10 mouse cellular contexts compared by ENCODE assay signal in the genomic region with DNA sequence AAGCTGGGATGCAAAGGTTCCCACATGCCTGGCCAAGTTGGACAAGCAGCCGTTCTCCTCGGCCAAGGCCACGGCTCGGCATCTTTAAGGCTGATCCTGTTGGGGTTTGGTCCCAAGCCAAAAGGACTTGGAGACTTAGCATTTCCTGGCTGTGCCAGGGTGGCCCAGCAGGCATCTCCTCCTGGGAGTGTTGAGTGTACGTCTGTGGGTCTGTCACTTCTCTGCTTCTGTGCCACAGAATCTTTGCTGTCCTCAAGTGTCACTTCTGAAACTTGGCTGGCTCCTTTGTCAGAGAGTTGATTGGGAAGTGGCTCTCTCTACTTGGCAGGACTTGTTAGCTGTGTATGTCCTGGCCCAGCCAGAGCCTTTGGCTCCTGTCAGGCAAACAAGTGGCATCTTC. TPM values are rescaled to one million over a fixed set of nuclear protein-coding genes. Genes with fewer than 3 reads are reported as not detected.
A peak's percentile ranks its signal among the peaks of the same experiment; 100 is the strongest.
DNase-seq lines count a peak whose midpoint lies in the region; ATAC-seq lines count a peak whose summit lies in the region.
"Had no signal": no experiment of that assay in that cellular context is flagged by ENCODE, and none has a peak within 500 bp of the region (broad histone marks: within the 10 kb centered on the region; RNA-seq: fewer than 3 reads in every experiment).

No protein-coding gene starts in this region.

- 71% methylated on average over 5 of the region's 5 CpGs for WGBS in midbrain, embryonic 16.5 days
- whole genome bisulfite sequencing in midbrain, embryonic 15.5 days = 75% methylated on average over 5 of the region's 5 CpGs

- no peaks in the 10 kb centered on the region for H3K9me3 ChIP-seq in midbrain, embryonic 16.5 days (replicated peaks; ENCODE audit: control insufficient read depth, low read length, poor library complexity, severe bottlenecking)
- no peaks in the 10 kb centered on the region for H3K9me3 ChIP-seq in midbrain, embryonic 15.5 days
- H3K9me3 ChIP-seq: hindbrain, embryonic 13.5 days had no signal

- DNase-seq in heart, postnatal 10 days = peak; percentile 66 to 69
- DNase-seq in heart, adult 8-10 months (ENCODE audit: low spot score) = no peak
- DNase-seq in cerebellum, adult 9-10 months = peak; percentile 89
- DNase-seq in ovary, postnatal 14 days (ENCODE audit: low spot score) = peak; percentile 47
- DNase-seq in left cerebral cortex, postnatal 36 days (ENCODE audit: low spot score in 2 of 2) = no peak
- DNase-seq in thymus, adult 18-20 months = no peak

- no peaks in the 10 kb centered on the region for H3K36me3 ChIP-seq in midbrain, embryonic 16.5 days (ENCODE audit: control insufficient read depth, insufficient read depth, low read length)
- H3K36me3 ChIP-seq in midbrain, embryonic 15.5 days (replicated peaks) = no peaks in the 10 kb centered on the region
- H3K36me3 ChIP-seq: hindbrain, embryonic 13.5 days had no signal

- no peak overlapping the region for H3K4me2 ChIP-seq in midbrain, embryonic 16.5 days (ENCODE audit: low read length)
- H3K4me2 ChIP-seq in midbrain, embryonic 15.5 days = no peak overlapping the region
- H3K4me2 ChIP-seq: hindbrain, embryonic 13.5 days had no signal

- no peak overlapping the region for H3K4me3 ChIP-seq in midbrain, embryonic 16.5 days (ENCODE audit: low read depth, low read length)
- no peak overlapping the region for H3K4me3 ChIP-seq in midbrain, embryonic 15.5 days
- H3K4me3 ChIP-seq: hindbrain, embryonic 13.5 days had no signal

- H3K27me3 ChIP-seq in midbrain, embryonic 16.5 days (ENCODE audit: control insufficient read depth, insufficient read depth, low read depth, low read length) = no peaks in the 10 kb centered on the region
- H3K27me3 ChIP-seq in midbrain, embryonic 15.5 days (replicated peaks) = no peaks in the 10 kb centered on the region
- H3K27me3 ChIP-seq: hindbrain, embryonic 13.5 days had no signal

- peaks cover 2% of the 10 kb centered on the region; the same call in 1 of the 2 replicates for H3K4me1 ChIP-seq in midbrain, embryonic 16.5 days (ENCODE audit: control insufficient read depth, insufficient read depth, low read length)
- peaks cover 11% of the 10 kb centered on the region for H3K4me1 ChIP-seq in midbrain, embryonic 15.5 days

- intact Hi-C loops in heart, postnatal 10 days (cut with DNase I) = no loop called here
- intact Hi-C loops in left cerebral cortex, postnatal 36 days (cut with DNase I) = no loop called here

- peak overlapping the region; percentile 10; the same call in 1 of the 2 replicates for H3K27ac ChIP-seq in midbrain, embryonic 16.5 days (ENCODE audit: low read length)
- H3K27ac ChIP-seq in midbrain, embryonic 15.5 days = no peak overlapping the region
- H3K27ac ChIP-seq: hindbrain, embryonic 13.5 days had no signal

- ATAC-seq in midbrain, embryonic 16.5 days = no peak
- ATAC-seq in midbrain, embryonic 15.5 days (replicated peaks) = no peak

- no peak overlapping the region for H3K9ac ChIP-seq in midbrain, embryonic 16.5 days (ENCODE audit: low read depth, low read length)
- H3K9ac ChIP-seq in midbrain, embryonic 15.5 days = no peak overlapping the region
- H3K9ac ChIP-seq: hindbrain, embryonic 13.5 days had no signal

RNA-seq across cellular contexts. Expression of a gene that starts 13.4 kb away (rescaled TPM):
- 10 to 100 TPM; 13.9 to 16.7 TPM for total RNA-seq in heart, postnatal 10 days (2021)
- 1 to 10 TPM; 6.6 to 9.2 (median 8.7) TPM for total RNA-seq in heart, adult 8-10 months (2022)
- 1.2 and 1.7 TPM in 2 replicates for polyA plus RNA-seq in midbrain, embryonic 16.5 days (2015; fragmentation: Nextera tagmentation; extraction: Ambion mirVana)
- polyA plus RNA-seq in midbrain, embryonic 15.5 days (2015; fragmentation: Nextera tagmentation; extraction: Ambion mirVana) = 2.0 and 2.3 TPM in 2 replicates
- 1 to 10 TPM; 6.7 to 8.7 TPM for total RNA-seq in left cerebral cortex, postnatal 36 days (2021)

RNA-seq across cellular contexts. Expression of a gene that starts 14.6 kb away (rescaled TPM):
- under 1 TPM in 1 of 2 experiments, not detected in 1; 0.69 TPM for total RNA-seq in heart, postnatal 10 days (2021)
- total RNA-seq in heart, adult 8-10 months (2022) = not detected
- polyA plus RNA-seq in midbrain, embryonic 16.5 days (2015; fragmentation: Nextera tagmentation; extraction: Ambion mirVana) = not detected in 2 replicates
- polyA plus RNA-seq in midbrain, embryonic 15.5 days (2015; fragmentation: Nextera tagmentation; extraction: Ambion mirVana) = 0.46 TPM in 1 of 2 replicates, not detected in the other
- 1 to 10 TPM in 1 of 2 experiments, under 1 TPM in 1; 0.63 to 1.8 TPM for total RNA-seq in left cerebral cortex, postnatal 36 days (2021)
- polyA plus RNA-seq: hindbrain, embryonic 13.5 days; limb, embryonic 11.5 days had no signal

Comparison
In these comparisons a context has a peak if more than half of its experiments do, and no peak if none do; other contexts are left out.
1. DNase-seq: peak in heart, postnatal 10 days (2 of 2), cerebellum, adult 9-10 months (single experiment) and ovary, postnatal 14 days (single experiment); none in heart, adult 8-10 months (single experiment), left cerebral cortex, postnatal 36 days (0 of 2) and thymus, adult 18-20 months (0 of 2).